Mouse (Mus musculus): Measurements from ENCODE around the gene Tnrc18. TPM values are rescaled to one million over a fixed set of nuclear protein-coding genes. Genes with fewer than 3 reads are reported as not detected.

The Tnrc18 gene
- polyA plus RNA-seq, 1 experiment: 13.9 TPM

DNA sequence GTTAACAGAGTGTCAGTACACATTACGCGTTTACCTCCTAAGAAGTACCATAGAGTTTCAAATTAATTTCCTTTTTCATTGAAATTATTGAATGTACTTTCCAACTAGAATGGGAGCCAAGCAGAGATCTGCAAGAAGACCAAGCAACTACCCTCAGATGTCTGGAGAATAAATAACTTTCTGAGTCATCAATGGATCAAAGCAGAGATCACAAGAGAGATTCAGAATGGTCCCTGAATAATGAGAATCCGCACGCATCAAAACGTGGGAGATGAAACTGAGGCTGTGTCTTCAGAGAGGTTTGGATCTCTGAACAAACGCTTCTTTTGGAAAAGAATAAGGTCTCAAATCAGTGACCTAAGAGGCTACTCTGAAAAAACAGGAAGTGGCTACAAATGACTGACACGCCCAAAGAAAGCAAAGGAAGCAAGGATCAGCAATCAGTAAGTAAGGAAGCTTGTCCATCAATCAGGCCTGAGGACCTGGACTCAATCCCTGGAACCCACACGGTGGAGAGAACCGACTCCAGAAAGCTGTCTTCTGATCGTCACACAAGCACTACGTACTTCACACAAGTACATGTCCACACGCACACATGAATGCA lies 70.3 kb downstream of the Tnrc18 start:
- Histone ChIP-seq H3K9ac (ENCODE audit: low read depth, poor library complexity, severe bottlenecking) (no peak overlapping the region), H3K36me3 (ENCODE audit: control insufficient read depth, insufficient read depth, low read length, poor library complexity, severe bottlenecking) (no peaks in the 10 kb centered on the region), H3K9me3 (replicated peaks; ENCODE audit: control insufficient read depth, insufficient read depth, low read length, poor library complexity, severe bottlenecking) (no peaks in the 10 kb centered on the region), H3K27ac (ENCODE audit: insufficient read depth, low read length) (no peak overlapping the region), H3K4me1 (ENCODE audit: control insufficient read depth, insufficient read depth, low read length) (no peaks in the 10 kb centered on the region), H3K27me3 (ENCODE audit: control insufficient read depth, insufficient read depth, low read length, poor library complexity, severe bottlenecking) (no peaks in the 10 kb centered on the region), H3K4me3 (ENCODE audit: low read depth, low read length) (no peak overlapping the region)
- TF ChIP-seq CTCF (IDR thresholded peaks at IDR 0.05; ENCODE audit: low read depth, low read length): no peak
- TF ChIP-seq EP300 (IDR thresholded peaks at IDR 0.05; ENCODE audit: insufficient read depth, low read depth, low read length): no peak
- no peak for TF ChIP-seq POLR2A (IDR thresholded peaks at IDR 0.05; ENCODE audit: insufficient read depth, low read length)

DNA sequence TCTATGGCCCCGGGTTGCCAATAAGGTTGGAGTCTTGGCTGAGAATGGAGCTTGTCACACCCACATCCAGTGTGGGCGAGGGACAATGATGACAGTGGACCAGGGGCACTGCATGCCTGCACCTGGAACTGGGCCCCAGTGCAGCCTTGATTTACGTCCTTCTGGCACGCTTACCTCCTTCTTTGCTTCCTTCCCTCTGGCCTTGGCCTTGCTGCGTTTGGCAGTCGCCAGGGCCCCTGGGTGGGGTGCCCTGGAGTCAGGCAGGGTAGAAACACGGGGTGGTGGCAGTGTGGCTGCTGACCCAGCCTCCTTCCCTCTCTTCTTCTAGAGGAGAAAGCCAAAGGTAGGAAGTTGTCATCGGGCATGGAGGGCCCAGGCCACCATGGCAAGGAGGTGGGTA lies 77.5 kb downstream of the Tnrc18 start:
- Histone ChIP-seq H3K4me3 (ENCODE audit: low read depth, low read length) (no peak overlapping the region), H3K27ac (ENCODE audit: insufficient read depth, low read length) (no peak overlapping the region), H3K9ac (ENCODE audit: low read depth, poor library complexity, severe bottlenecking) (no peak overlapping the region), H3K9me3 (replicated peaks; ENCODE audit: control insufficient read depth, insufficient read depth, low read length, poor library complexity, severe bottlenecking) (no peaks in the 10 kb centered on the region), H3K4me1 (ENCODE audit: control insufficient read depth, insufficient read depth, low read length) (no peaks in the 10 kb centered on the region), H3K36me3 (ENCODE audit: control insufficient read depth, insufficient read depth, low read length, poor library complexity, severe bottlenecking) (no peaks in the 10 kb centered on the region), H3K27me3 (ENCODE audit: control insufficient read depth, insufficient read depth, low read length, poor library complexity, severe bottlenecking) (no peaks in the 10 kb centered on the region)
- TF ChIP-seq POLR2A (IDR thresholded peaks at IDR 0.05; ENCODE audit: insufficient read depth, low read length) (no peak), EP300 (IDR thresholded peaks at IDR 0.05; ENCODE audit: insufficient read depth, low read depth, low read length) (no peak), CTCF (IDR thresholded peaks at IDR 0.05; ENCODE audit: low read depth, low read length) (no peak)

GRCm38 (mm10) chr5:142731916-142732315 lies 85.5 kb downstream of the Tnrc18 start:
- Histone ChIP-seq H3K4me1 (ENCODE audit: control insufficient read depth, insufficient read depth, low read length) (no peaks in the 10 kb centered on the region), H3K9me3 (replicated peaks; ENCODE audit: control insufficient read depth, insufficient read depth, low read length, poor library complexity, severe bottlenecking) (no peaks in the 10 kb centered on the region), H3K9ac (ENCODE audit: low read depth, poor library complexity, severe bottlenecking) (no peak overlapping the region), H3K27ac (ENCODE audit: insufficient read depth, low read length) (no peak overlapping the region), H3K27me3 (ENCODE audit: control insufficient read depth, insufficient read depth, low read length, poor library complexity, severe bottlenecking) (no peaks in the 10 kb centered on the region), H3K36me3 (ENCODE audit: control insufficient read depth, insufficient read depth, low read length, poor library complexity, severe bottlenecking) (peaks cover 2% of the 10 kb centered on the region; the same call in 1 of the 2 replicates), H3K4me3 (ENCODE audit: low read depth, low read length) (no peak overlapping the region)
- no peak for TF ChIP-seq EP300 (IDR thresholded peaks at IDR 0.05; ENCODE audit: insufficient read depth, low read depth, low read length)
- TF ChIP-seq POLR2A (IDR thresholded peaks at IDR 0.05; ENCODE audit: insufficient read depth, low read length): no peak
- TF ChIP-seq CTCF (IDR thresholded peaks at IDR 0.05; ENCODE audit: low read depth, low read length): no peak

DNA sequence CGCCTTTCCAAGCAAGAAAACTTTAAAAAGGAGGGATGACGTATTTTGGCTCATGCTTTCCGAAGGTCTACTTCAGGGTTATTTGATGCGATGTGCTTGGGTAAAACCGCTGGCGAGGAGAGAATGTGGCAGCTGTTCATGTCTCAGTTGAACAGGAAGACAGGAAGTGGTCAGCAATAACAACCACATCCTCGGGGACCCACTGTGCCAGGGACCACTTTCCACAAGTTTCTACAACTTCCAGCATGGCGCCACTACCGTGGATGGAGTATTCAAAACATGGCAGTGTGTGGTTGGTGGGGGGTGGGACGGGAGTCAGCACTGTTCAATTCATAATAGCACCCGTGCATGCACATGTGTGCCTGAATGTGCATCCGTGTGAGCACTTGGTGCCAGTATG lies 87.2 kb downstream of the Tnrc18 start:
- H3K36me3 ChIP-seq (ENCODE audit: control insufficient read depth, insufficient read depth, low read length, poor library complexity, severe bottlenecking): peaks cover 2% of the 10 kb centered on the region; the same call in 1 of the 2 replicates
- no peak overlapping the region for H3K27ac ChIP-seq (ENCODE audit: insufficient read depth, low read length)
- H3K4me1 ChIP-seq (ENCODE audit: control insufficient read depth, insufficient read depth, low read length): no peaks in the 10 kb centered on the region
- no peak overlapping the region for H3K9ac ChIP-seq (ENCODE audit: low read depth, poor library complexity, severe bottlenecking)
- H3K4me3 ChIP-seq (ENCODE audit: low read depth, low read length): no peak overlapping the region
- H3K9me3 ChIP-seq (replicated peaks; ENCODE audit: control insufficient read depth, insufficient read depth, low read length, poor library complexity, severe bottlenecking): no peaks in the 10 kb centered on the region
- TF ChIP-seq POLR2A (IDR thresholded peaks at IDR 0.05; ENCODE audit: insufficient read depth, low read length) (no peak), EP300 (IDR thresholded peaks at IDR 0.05; ENCODE audit: insufficient read depth, low read depth, low read length) (no peak), CTCF (IDR thresholded peaks at IDR 0.05; ENCODE audit: low read depth, low read length) (no peak)
- no peaks in the 10 kb centered on the region for H3K27me3 ChIP-seq (ENCODE audit: control insufficient read depth, insufficient read depth, low read length, poor library complexity, severe bottlenecking)

- Histone ChIP-seq H3K36me3 (ENCODE audit: control insufficient read depth, insufficient read depth, low read length, poor library complexity, severe bottlenecking) (peaks cover 1% of the 10 kb centered on the region; the same call in 1 of the 2 replicates), H3K4me3 (ENCODE audit: low read depth, low read length) (peak overlapping the region; percentile 65), H3K4me1 (ENCODE audit: control insufficient read depth, insufficient read depth, low read length) (no peaks in the 10 kb centered on the region), H3K27me3 (ENCODE audit: control insufficient read depth, insufficient read depth, low read length, poor library complexity, severe bottlenecking) (no peaks in the 10 kb centered on the region), H3K9ac (ENCODE audit: low read depth, poor library complexity, severe bottlenecking) (peak overlapping the region; percentile 52), H3K9me3 (replicated peaks; ENCODE audit: control insufficient read depth, insufficient read depth, low read length, poor library complexity, severe bottlenecking) (no peaks in the 10 kb centered on the region), H3K27ac (ENCODE audit: insufficient read depth, low read length) (no peak overlapping the region)
- TF ChIP-seq CTCF (IDR thresholded peaks at IDR 0.05; ENCODE audit: low read depth, low read length) (no peak), EP300 (IDR thresholded peaks at IDR 0.05; ENCODE audit: insufficient read depth, low read depth, low read length) (no peak), POLR2A (IDR thresholded peaks at IDR 0.05; ENCODE audit: insufficient read depth, low read length) (no peak)
These were observed 89.2 kb downstream of the Tnrc18 start for GRCm38 (mm10) chr5:142728301-142728700.

DNA sequence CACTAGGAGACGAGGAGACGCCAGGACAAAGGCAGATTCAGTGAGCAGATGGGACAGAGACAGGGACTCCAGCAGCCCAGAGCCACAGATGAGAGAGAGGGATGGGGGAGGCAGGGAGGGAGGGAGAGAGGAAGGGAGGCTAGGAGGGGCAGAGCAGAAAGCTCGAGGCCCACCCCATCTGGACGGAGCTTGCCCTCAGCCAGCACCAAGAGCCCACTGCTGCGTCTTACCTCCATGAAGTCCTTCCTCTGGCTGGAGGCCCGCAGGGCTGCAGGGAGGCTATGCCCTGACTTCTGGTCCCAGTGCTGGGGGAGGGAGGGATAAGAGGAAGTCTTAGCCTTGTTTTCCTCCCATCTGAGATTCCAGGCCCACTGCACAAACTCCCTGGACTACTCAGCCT lies 90.7 kb downstream of the Tnrc18 start:
- TF ChIP-seq POLR2A (IDR thresholded peaks at IDR 0.05; ENCODE audit: insufficient read depth, low read length) (no peak), CTCF (IDR thresholded peaks at IDR 0.05; ENCODE audit: low read depth, low read length) (no peak), EP300 (IDR thresholded peaks at IDR 0.05; ENCODE audit: insufficient read depth, low read depth, low read length) (no peak)
- Histone ChIP-seq H3K36me3 (ENCODE audit: control insufficient read depth, insufficient read depth, low read length, poor library complexity, severe bottlenecking) (no peaks in the 10 kb centered on the region), H3K9ac (ENCODE audit: low read depth, poor library complexity, severe bottlenecking) (no peak overlapping the region), H3K4me3 (ENCODE audit: low read depth, low read length) (no peak overlapping the region), H3K9me3 (replicated peaks; ENCODE audit: control insufficient read depth, insufficient read depth, low read length, poor library complexity, severe bottlenecking) (no peaks in the 10 kb centered on the region), H3K27ac (ENCODE audit: insufficient read depth, low read length) (no peak overlapping the region), H3K4me1 (ENCODE audit: control insufficient read depth, insufficient read depth, low read length) (no peaks in the 10 kb centered on the region), H3K27me3 (ENCODE audit: control insufficient read depth, insufficient read depth, low read length, poor library complexity, severe bottlenecking) (no peaks in the 10 kb centered on the region)
